Mouse (Mus musculus) frontal cortex, postnatal 25 days (tissue): ENCODE results near the gene Pglyrp4.
"Not testable (repeated sequence)": the region's sequence is repeated elsewhere in the genome, so short reads cannot be mapped to it uniquely, and the experiment has no call there.

Experiments used
- DNase-seq, 2 experiments: peaks; one replicate each; pipeline ENCODE4 v3.0.0; 2022; ENCODE audit warnings: low spot score in 2 of 2

The Pglyrp4 gene

GRCm38 (mm10) chr3:90726606-90727005, at the start of gene Pglyrp4:
TSS of gene Pglyrp4 (plus strand) at chr3:90726906.
- DNase-seq: no peak

DNA sequence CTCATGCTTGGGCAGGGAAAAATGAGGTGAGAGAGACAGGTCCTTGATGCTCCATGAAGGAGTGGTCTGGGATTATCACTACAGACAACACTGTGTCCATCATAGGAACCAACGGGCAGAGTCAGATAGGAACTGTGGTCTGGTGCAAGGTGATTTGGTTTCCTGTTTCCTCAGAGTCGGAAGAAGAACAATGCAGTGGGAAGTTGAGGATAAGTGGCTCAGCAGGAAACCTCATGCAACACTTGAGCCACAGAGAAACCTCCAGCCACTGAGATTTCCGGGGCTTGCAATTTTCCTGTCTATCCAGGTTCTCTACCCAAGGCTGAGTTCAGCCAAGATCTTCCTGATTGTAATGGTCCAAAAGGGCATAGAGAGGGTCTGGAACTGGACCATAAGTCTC, 48.0 kb upstream of the Pglyrp4 start:
- DNase-seq: no peak

- DNase-seq: no peak
Measured at GRCm38 (mm10) chr3:90683929-90684328, 42.8 kb upstream of the Pglyrp4 start.

DNA sequence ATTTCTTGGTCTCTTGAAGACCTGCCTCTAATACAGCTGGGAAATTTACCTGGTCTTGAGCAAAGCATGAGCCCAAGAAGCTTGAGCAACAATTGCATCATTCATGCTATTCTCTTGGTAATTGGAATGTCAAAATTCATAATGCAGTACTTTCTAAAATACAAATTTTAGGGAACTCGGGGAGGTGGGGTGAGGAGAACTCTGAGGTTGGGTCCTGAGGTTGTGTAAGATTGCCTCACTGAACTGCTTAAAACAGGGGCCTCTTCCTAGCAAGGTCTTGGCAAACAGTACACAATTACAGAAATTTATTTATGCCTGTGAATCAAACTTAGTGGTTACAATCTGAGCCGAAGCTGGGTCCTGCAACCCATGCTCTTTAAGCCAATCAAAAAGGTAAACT, 39.9 kb upstream of the Pglyrp4 start:
- DNase-seq: no peak

GRCm38 (mm10) chr3:90693496-90693895, 33.2 kb upstream of the Pglyrp4 start:
- no peak for DNase-seq

DNA sequence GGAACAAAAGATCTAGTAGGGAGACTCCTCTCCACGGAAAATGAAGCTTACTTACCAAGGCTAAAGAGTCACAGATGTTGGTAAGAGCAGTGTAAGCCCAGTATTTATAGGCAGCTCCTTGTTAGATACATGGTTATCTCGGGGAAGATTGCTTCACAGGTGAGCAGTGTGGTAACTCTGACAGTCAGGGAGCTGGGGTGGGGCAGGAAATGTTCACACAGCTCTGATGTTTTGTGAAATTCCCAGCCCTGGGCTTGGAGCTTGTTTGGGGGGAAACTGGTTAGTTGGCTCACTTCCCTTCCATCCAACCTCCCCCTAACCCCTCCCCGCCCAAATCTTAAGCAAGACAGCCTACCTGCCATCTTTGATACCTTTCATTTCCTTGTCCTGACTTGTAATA, 31.1 kb upstream of the Pglyrp4 start, which contains the start of gene S100a9:
TSS of gene S100a9 (minus strand) at position 109 of the 400 bp plus-strand sequence.
- no peak for DNase-seq

GRCm38 (mm10) chr3:90702244-90702643, 24.5 kb upstream of the Pglyrp4 start:
- no peak for DNase-seq

GRCm38 (mm10) chr3:90708523-90709202, 18.0 kb upstream of the Pglyrp4 start:
- no peak for DNase-seq

DNA sequence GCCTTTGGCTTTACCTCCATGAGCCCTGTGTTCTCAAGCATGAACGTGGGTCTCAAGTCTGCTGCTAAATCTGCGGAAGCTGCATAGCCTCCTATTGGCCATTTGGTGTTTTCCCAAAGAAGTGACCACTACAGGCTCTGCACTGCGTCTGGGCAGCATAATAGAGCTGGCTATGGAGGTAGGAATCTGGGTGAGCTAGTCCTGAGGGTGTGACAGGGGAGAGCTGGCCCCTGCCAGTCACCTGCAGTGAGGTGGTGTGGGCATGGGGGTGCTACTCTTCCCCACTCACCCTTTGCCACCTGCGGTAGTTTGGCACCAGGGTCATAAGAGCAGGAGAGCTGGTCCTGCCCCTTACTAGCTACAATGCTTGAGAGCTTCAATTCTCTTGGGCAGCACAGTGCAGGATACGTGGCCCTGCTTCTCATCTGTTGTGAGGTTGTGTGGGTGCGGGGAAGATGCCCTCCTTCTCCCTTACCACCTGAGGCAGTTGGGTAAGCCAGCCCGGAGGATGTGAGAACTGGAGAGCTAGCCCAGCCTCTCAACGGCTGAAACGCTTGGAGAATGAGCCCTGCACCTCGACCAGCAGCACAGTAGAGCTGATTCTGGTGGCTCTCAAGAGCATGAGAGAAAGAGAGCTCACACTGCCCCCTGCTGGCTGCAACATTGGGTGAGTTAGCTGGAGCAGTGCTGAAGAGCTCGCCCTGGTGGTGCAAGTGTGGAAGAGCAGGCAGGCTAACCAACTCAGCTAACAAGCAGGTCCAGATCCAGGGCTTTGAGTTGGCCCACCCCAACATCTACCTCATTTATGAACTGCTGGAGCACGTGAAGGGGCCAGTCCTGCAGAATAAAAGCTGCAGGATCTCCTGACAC, 16.9 kb upstream of the Pglyrp4 start:
- DNase-seq: peak; percentile 86 to 88

- DNase-seq: no peak
Measured at GRCm38 (mm10) chr3:90749658-90750057, 23.0 kb downstream of the Pglyrp4 start.

DNA sequence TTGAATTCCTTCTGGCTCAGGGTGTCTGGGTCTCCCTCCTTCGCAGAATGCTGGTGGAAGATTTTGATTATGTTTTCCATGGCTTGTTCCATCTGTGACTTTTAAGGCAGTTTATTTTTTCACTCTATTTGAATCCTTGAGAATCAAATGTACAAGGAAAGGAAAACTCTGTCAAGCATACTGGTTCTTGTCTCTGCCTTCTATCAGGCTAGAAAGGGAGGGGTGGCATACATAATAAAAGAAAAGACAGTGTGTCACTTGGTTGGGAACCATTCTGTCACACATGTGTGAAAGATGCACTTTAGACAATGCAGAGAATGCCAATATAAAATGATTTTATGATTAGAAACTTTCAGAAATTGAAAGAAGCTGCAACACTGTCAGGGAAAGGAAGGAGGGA, 51.1 kb downstream of the Pglyrp4 start, which contains the start of gene Gm5849:
TSS of gene Gm5849 (minus strand) at position 101 of the 400 bp plus-strand sequence.
- not testable (repeated sequence) for DNase-seq
